Mouse (Mus musculus): ENCODE results near the gene Lif. TPM values are rescaled to one million over a fixed set of nuclear protein-coding genes. Genes with fewer than 3 reads are reported as not detected.

The Lif gene
- polyA plus RNA-seq, 1 experiment = 0.95 TPM

- no peak overlapping the region for H3K4me3 ChIP-seq (ENCODE audit: extremely low read depth, insufficient read depth, insufficient read length)
- no peaks in the 10 kb centered on the region for H3K36me3 ChIP-seq (ENCODE audit: control insufficient read depth, insufficient read depth, low read length)
- H3K27me3 ChIP-seq (ENCODE audit: control insufficient read depth, insufficient read depth, low read length) = no peaks in the 10 kb centered on the region
- peaks cover 9% of the 10 kb centered on the region; the same call in 1 of the 2 replicates for H3K4me1 ChIP-seq (ENCODE audit: control insufficient read depth, insufficient read depth, insufficient read length)
- no peak overlapping the region for H3K27ac ChIP-seq (ENCODE audit: insufficient read depth, low read length)
- TF ChIP-seq POLR2A (IDR thresholded peaks at IDR 0.05; ENCODE audit: low read depth, low read length) = no peak
- WGBS = 85% methylated on average over 2 of the region's 2 CpGs
- no peak for DNase-seq (ENCODE audit: low read depth in 1 of 2, low spot score in 2 of 2)
Observed at GRCm38 (mm10) chr11:4231435-4231834, 25.9 kb upstream of the Lif start.

GRCm38 (mm10) chr11:4232644-4233043, 24.7 kb upstream of the Lif start:
- no peak overlapping the region for H3K27ac ChIP-seq (ENCODE audit: insufficient read depth, low read length)

GRCm38 (mm10) chr11:4235052-4235655, 22.2 kb upstream of the Lif start:
- 86% methylated on average over 6 of the region's 6 CpGs for WGBS
- Histone ChIP-seq H3K36me3 (ENCODE audit: control insufficient read depth, insufficient read depth, low read length) (peaks cover 8% of the 10 kb centered on the region), H3K4me3 (ENCODE audit: extremely low read depth, insufficient read depth, insufficient read length) (no peak overlapping the region), H3K27ac (ENCODE audit: insufficient read depth, low read length) (no peak overlapping the region), H3K27me3 (ENCODE audit: control insufficient read depth, insufficient read depth, low read length) (no peaks in the 10 kb centered on the region), H3K4me1 (ENCODE audit: control insufficient read depth, insufficient read depth, insufficient read length) (peaks cover 15% of the 10 kb centered on the region; the same call in 1 of the 2 replicates)
- no peak for TF ChIP-seq CTCF (IDR thresholded peaks at IDR 0.05; ENCODE audit: extremely low read depth, insufficient read depth, insufficient read length, insufficient replicate concordance)
- no peak for TF ChIP-seq POLR2A (IDR thresholded peaks at IDR 0.05; ENCODE audit: low read depth, low read length)
- no peak for DNase-seq (ENCODE audit: low read depth in 1 of 2, low spot score in 2 of 2)

More at GRCm38 (mm10) chr11:4232644-4233043, 24.7 kb upstream of the Lif start:
- peaks cover 12% of the 10 kb centered on the region; the same call in 1 of the 2 replicates for H3K4me1 ChIP-seq (ENCODE audit: control insufficient read depth, insufficient read depth, insufficient read length)
- TF ChIP-seq POLR2A (IDR thresholded peaks at IDR 0.05; ENCODE audit: low read depth, low read length) = no peak
- TF ChIP-seq CTCF (IDR thresholded peaks at IDR 0.05; ENCODE audit: extremely low read depth, insufficient read depth, insufficient read length, insufficient replicate concordance) = no peak
- H3K27me3 ChIP-seq (ENCODE audit: control insufficient read depth, insufficient read depth, low read length) = no peaks in the 10 kb centered on the region
- no peak overlapping the region for H3K4me3 ChIP-seq (ENCODE audit: extremely low read depth, insufficient read depth, insufficient read length)
- DNase-seq (ENCODE audit: low read depth in 1 of 2, low spot score in 2 of 2) = no peak
- no peaks in the 10 kb centered on the region for H3K36me3 ChIP-seq (ENCODE audit: control insufficient read depth, insufficient read depth, low read length)
- 67% methylated on average over 12 of the region's 12 CpGs for WGBS

GRCm38 (mm10) chr11:4235665-4236545, 21.5 kb upstream of the Lif start, which contains the start of gene Osm:
Osm (plus strand) TSS chr11:4236420.
- peak in 1 of 2 experiments; percentile 67 for DNase-seq (ENCODE audit: low read depth in 1 of 2, low spot score in 2 of 2)
- Histone ChIP-seq H3K4me3 (ENCODE audit: extremely low read depth, insufficient read depth, insufficient read length) (peak within 1 kb of the TSS; percentile 67), H3K27me3 (ENCODE audit: control insufficient read depth, insufficient read depth, low read length) (no peaks in the 10 kb centered on the region), H3K36me3 (ENCODE audit: control insufficient read depth, insufficient read depth, low read length) (peaks cover 9% of the 10 kb centered on the region), H3K27ac (ENCODE audit: insufficient read depth, low read length) (peak within 1 kb of the TSS; percentile 70), H3K4me1 (ENCODE audit: control insufficient read depth, insufficient read depth, insufficient read length) (peaks cover 15% of the 10 kb centered on the region; the same call in 1 of the 2 replicates)
- TF ChIP-seq POLR2A (IDR thresholded peaks at IDR 0.05; ENCODE audit: low read depth, low read length) = peak; percentile 13; the same call in 1 of the 2 replicates
- TF ChIP-seq CTCF (IDR thresholded peaks at IDR 0.05; ENCODE audit: extremely low read depth, insufficient read depth, insufficient read length, insufficient replicate concordance) = no peak
- WGBS = 16% methylated on average over 16 of the region's 16 CpGs

GRCm38 (mm10) chr11:4236546-4237067, 20.8 kb upstream of the Lif start:
- Histone ChIP-seq H3K36me3 (ENCODE audit: control insufficient read depth, insufficient read depth, low read length) (peaks cover 9% of the 10 kb centered on the region), H3K4me1 (ENCODE audit: control insufficient read depth, insufficient read depth, insufficient read length) (peaks cover 15% of the 10 kb centered on the region; the same call in 1 of the 2 replicates), H3K4me3 (ENCODE audit: extremely low read depth, insufficient read depth, insufficient read length) (peak overlapping the region; percentile 67), H3K27me3 (ENCODE audit: control insufficient read depth, insufficient read depth, low read length) (no peaks in the 10 kb centered on the region), H3K27ac (ENCODE audit: insufficient read depth, low read length) (peak overlapping the region; percentile 70)
- WGBS = 4% methylated on average over 21 of the region's 21 CpGs
- no peak for DNase-seq (ENCODE audit: low read depth in 1 of 2, low spot score in 2 of 2)
- no peak for TF ChIP-seq CTCF (IDR thresholded peaks at IDR 0.05; ENCODE audit: extremely low read depth, insufficient read depth, insufficient read length, insufficient replicate concordance)
- TF ChIP-seq POLR2A (IDR thresholded peaks at IDR 0.05; ENCODE audit: low read depth, low read length) = no peak

GRCm38 (mm10) chr11:4237389-4237912, 19.9 kb upstream of the Lif start:
- H3K27ac ChIP-seq (ENCODE audit: insufficient read depth, low read length) = peak overlapping the region; percentile 75

More at GRCm38 (mm10) chr11:4237389-4237912, 19.9 kb upstream of the Lif start:
- 12% methylated on average over 18 of the region's 18 CpGs for WGBS
- DNase-seq (ENCODE audit: low read depth in 1 of 2, low spot score in 2 of 2) = peak in 1 of 2 experiments; percentile 78
- no peaks in the 10 kb centered on the region for H3K27me3 ChIP-seq (ENCODE audit: control insufficient read depth, insufficient read depth, low read length)
- peaks cover 9% of the 10 kb centered on the region for H3K36me3 ChIP-seq (ENCODE audit: control insufficient read depth, insufficient read depth, low read length)
- H3K4me1 ChIP-seq (ENCODE audit: control insufficient read depth, insufficient read depth, insufficient read length) = peaks cover 15% of the 10 kb centered on the region; the same call in 1 of the 2 replicates
- H3K4me3 ChIP-seq (ENCODE audit: extremely low read depth, insufficient read depth, insufficient read length) = peak overlapping the region; percentile 67
- TF ChIP-seq CTCF (IDR thresholded peaks at IDR 0.05; ENCODE audit: extremely low read depth, insufficient read depth, insufficient read length, insufficient replicate concordance) = peak; percentile 16; the same call in 1 of the 2 replicates
- peak; percentile 25; the same call in 1 of the 2 replicates for TF ChIP-seq POLR2A (IDR thresholded peaks at IDR 0.05; ENCODE audit: low read depth, low read length)
